Mouse (Mus musculus): ENCODE results near the gene Sox11.

Sox11 gene

DNA sequence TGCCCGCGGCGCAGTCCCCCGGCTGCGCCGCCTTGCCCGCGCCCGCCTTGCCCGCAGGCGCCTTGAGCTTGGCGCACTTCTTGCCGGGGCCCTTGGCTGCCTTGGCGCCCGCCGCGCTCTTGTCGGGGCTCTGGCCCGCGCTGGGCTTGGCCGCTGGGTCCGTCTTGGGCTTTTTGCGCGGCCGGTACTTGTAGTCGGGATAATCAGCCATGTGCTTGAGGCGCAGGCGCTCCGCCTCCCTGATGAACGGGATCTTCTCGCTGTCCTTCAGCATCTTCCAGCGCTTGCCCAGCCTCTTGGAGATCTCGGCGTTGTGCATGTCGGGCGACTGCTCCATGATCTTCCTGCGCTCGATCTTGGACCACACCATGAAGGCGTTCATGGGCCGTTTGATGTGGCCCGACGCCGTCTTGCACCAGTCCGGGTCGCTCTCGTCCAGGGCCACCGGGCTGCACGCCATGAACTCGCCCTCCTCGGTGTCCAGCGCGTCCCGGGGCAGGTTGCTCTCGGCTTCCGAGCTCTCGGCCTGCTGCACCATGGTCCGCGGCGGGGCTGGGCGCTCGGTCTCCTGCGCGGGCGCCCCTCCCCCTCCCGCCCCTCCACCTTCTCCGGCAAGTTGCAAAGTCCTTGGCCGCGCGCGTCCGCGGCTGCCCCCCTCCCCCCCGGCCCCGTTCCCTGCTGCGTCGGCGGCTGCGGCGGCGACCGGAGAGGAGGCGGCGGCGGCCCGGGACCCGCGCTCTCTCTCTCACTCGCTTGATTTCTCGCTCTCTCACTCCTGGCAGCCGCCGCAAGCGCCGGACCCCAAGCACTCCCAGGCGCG is at the start of gene Sox11:
Gene Sox11 (minus strand): TSS at position 704 of the 820 bp plus-strand sequence.
- DNase-seq (ENCODE audit: low read depth in 2 of 2, low spot score in 2 of 2), result no peak

DNA sequence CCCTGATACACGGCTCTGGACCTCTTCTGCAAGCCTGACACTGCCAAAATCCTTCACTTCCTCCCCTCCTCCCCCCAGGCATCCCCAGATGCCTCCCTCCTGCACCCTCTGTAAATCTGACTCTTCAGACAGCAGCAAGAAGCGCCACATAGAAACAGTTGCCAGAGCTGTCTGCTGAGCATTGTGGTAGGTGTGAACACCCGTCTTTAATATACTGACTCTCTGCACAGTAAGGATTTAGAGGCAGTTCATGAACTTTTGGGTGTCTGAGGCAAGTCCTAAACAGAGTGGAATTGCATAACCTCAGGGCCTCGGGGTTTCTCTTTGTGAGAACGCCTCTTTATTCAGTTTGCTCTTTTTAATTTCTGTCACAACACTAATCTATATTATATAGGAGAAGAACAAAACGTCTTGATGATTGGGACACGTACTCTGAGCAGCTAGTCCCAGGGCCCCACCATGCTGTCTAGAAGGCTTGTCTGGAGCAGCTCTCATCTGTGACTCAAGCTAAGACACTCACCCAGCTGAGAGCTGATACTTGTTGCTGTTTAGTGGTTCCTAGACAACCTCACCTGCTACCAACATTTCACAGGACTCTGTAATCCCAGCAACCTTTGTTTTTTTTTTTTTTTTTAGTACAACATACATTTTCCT is 49.4 kb upstream of the Sox11 start:
- DNase-seq (ENCODE audit: low read depth in 2 of 2, low spot score in 2 of 2), result no peak

DNA sequence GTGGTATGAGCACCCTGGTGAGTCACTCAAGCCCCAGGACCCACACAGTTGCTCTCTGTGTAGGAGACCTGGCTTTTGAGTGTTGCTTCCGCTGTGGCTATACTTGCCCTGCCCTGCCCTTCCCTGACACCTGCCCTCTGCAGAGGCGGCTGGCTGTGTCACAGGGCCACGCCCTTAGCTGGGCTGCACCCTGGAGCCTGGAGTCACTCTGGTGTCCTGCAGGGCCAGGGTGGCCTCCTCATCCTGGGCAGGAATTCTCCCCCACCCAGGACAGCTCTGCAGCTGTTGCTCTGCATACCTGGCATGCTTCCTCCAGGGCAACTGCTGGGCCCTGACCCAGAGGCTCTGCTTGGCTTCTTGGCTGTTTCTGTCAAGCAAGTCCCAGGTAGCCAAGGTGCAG is 48.1 kb upstream of the Sox11 start:
- no peak for DNase-seq (ENCODE audit: low read depth in 2 of 2, low spot score in 2 of 2)

DNA sequence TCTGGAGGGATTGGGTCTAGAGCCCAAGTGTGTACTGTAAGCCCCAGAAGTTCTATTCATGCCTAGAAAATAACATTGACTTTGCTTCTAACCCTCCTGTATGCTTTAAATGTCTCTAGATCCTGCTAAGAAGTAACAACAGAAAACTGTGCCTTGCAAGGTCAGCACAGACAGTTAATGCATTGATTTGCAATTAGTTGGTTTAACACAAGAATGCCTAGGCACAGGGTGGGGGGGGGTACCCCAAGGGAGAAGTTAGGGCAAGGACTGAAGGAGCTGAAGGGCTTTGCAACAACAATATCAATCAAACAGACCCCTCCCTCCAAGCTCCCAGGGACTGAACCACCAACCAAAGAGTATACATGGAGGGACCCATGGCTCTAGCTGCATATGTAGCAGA is 47.1 kb upstream of the Sox11 start:
- DNase-seq (ENCODE audit: low read depth in 2 of 2, low spot score in 2 of 2), result no peak

DNA sequence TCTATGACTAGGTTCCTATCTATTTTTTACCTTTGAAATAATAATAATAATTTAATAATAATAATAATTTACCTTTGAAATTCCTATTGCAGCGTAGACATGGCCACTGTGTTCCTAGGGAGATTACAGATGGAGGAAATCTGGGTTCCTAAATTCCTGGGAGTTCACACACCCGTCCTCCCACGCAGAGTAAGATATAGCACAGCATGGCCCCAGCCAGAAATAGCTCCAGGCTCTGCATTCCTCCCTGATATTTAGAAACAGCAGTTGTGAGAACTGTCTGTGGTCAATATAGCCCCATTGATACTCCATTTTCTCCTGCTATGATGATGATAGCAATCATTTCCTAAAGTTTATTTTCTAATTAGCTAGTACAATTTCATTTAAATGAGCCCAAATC is 30.1 kb upstream of the Sox11 start:
- no peak for DNase-seq (ENCODE audit: low read depth in 2 of 2, low spot score in 2 of 2)

DNA sequence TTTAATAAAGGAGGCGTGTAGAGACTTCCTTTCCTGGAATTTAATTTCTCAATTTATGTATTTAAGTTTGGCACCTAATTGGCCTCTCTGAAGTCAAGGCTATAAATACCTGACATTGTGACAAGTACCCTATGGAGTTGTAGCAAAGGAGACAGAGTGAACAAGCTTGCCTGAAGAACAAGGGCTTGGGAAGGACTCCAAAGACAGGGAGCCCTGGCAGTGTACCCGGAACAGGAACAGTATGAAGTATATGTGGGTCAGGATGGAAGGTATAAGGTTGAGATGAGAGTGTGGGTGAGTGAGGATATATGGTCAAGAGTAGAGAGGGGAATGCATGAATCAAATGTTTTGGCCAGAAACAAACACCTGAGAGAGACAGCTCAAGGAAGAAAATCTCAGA is 28.4 kb upstream of the Sox11 start:
- no peak for DNase-seq (ENCODE audit: low read depth in 2 of 2, low spot score in 2 of 2)

DNA sequence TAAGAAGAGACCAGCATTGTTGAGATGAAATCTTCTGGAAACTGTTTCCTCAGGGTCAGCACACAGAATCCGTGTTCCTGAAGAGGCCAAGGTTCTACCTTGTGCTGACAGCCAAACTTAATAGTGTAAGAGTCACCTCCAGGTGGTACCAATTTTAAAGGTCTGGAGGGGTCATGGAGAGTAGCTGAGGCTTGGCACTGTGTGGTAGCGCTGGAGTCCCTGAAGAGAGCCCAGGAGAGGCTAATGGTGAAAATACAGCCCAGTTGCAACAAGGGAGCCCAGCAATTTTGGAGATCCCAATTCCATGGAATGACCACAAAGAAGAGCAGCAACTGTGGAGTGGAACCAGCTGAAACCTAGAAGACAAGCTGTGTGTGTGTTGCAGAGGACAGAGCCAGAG is 25.1 kb upstream of the Sox11 start:
- no peak for DNase-seq (ENCODE audit: low read depth in 2 of 2, low spot score in 2 of 2)

DNA sequence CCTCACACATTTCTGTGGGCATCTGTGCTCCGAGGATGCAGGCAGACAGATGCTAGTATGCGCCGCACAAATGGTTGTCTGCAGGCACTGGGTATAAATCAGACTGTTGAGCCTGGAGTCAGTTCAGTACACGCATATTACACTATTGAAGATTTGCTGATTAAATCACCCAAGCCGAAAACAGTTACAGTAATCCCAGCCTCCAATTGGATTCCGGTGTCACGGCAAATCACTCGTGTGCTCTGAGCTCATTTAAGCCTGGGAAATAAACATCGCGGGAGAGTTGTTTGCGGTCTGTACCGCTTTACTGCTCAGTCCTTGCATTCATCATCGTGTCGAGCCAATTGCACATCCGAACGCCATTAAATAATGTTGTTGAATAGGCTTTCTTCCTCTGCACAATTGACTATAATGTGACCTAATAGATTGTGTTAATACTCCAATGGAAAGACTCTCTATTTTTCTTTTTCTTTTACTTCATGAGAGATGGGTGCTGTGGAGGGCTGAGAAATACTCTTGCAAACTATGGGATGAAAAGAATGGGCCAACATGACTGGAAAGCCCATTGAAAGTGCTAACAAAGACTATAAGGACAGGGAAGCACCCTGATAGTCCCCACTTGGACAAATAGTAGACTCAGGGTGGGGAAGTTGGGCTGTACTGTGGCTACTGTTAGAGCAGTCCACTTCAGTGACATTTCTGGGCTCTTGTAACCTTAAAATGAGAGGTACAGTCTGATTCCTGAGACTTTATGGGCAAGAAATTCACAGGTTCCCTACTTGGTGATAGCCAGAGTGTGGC is 21.7 kb upstream of the Sox11 start:
- DNase-seq (ENCODE audit: low read depth in 2 of 2, low spot score in 2 of 2), result no peak

DNA sequence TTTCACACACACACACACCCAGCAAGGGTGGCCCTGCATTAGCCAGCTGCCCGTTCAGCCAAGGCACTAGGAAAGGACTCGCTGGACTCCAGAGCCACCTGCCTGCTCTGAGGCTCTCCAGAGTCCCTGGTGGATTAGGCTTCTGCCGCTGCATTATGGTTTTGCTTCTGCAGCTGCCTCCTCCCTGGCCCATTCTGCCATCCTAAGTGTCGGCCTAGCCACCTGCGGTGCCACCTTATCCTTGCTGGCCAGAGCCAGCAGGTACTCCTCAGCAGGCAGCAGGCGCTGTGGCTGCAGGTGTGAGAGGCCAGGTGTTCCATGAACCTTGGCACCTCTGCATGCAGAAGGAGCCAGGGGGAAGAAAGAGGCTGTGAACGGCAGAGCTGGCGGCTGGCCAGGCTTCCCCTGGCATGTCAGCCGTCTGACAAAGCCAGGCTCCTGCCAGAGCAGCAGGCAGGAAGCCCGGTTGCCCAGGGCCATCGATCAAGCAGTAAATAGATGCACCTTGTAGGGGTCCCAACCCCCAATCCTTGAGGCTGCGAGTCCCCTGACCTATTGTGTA is 14.8 kb upstream of the Sox11 start:
- no peak for DNase-seq (ENCODE audit: low read depth in 2 of 2, low spot score in 2 of 2)

DNA sequence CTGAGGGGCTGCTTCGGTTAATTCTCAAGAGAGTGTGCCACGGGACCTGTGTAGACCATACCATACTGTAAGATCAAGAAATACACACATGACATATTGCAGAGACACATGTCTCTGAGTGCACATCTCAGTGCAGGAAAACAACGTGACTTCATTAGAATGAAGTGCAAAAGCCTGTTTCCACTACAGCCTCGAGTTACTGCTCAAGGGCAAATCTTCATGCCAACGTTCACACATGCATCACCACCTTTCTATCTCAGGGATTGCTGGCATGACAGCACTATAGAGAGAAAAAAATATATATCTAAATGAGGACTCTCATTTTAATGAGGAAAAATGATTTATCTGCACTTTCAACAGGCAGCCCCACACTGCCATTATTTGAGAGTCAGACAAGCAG is 14.2 kb upstream of the Sox11 start:
- no peak for DNase-seq (ENCODE audit: low read depth in 2 of 2, low spot score in 2 of 2)

DNA sequence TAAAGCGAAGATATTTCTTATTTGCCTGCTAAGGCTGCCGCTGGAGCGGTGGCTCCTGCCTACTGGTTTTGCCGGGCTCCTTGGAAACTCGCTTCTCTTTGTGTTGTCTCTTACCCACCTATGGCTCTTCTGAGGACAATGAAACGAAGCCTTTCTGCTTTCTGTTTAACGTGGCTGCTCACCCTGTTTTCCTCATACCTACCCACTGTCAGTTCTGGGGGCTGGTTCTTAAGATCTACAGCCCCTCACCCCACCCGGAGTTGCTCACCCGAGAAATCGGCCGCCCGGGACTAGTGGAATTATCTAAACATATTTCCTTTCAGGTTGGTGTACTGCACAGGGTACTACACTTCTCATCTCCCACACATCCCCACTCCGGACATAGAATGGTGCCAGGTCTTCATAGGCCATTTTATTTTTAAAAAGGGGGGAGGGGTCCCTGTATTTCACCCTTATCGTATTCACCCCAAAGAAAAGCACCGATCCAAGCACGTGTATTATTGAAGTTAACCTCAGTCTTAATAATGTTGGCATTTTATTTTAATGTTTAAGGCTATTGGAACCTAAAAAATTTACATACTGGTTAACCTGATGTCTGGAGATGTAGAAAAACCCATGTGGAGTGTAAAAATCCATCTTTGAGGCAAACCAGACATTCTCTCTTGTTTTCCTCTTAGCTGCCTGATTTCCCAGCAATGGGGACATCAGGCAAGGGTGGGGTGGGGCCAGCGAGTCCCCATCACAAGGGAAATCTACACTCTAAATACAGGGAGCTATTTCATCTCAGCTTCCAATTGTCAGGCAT is 1.4 kb upstream of the Sox11 start:
- DNase-seq (ENCODE audit: low read depth in 2 of 2, low spot score in 2 of 2), result no peak

DNA sequence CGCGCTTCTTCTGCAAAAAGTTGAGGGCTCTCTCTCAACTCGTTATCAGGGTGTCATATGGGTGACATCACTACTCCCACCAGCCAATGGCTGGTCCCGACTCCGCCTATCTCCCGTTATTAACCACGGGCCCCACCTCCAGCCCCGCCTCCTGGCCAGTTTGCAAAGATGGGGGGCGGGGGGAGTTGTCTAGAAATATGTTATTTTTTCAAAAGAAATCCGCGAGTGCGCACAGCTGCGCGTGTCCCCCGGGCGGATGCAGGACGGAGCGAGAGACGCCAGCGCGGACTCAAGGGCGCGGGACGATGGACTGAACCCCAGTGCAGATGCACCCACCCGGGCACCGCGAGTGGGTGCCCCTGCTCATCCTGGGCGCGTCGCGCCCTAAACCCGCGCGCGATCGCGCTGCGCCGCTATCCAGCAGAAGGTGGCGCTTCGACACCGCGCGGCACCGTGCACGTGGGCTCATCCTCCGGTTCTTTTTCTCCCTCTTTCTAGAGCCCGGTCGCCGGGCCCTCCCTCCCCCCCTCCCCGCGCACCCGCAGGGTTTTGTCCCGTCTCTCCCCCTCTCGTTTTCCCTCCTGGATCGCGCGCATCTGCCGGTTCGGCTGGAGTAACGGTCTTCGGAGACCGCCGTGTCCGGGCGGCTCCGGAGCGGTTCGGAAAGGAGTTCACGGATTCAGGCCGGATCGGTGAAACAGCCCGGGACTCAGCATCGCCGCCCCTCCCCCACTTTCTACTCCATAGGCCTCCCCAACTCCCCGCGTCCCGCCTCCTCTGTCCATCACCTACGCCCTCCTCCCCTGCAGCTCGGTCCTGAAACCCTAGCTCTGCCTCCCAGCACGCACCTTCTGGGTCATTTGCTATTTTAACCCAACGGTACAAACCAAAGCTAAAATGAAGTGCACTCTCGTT is 574 bp upstream of the Sox11 start:
- no peak for DNase-seq (ENCODE audit: low read depth in 2 of 2, low spot score in 2 of 2)

DNA sequence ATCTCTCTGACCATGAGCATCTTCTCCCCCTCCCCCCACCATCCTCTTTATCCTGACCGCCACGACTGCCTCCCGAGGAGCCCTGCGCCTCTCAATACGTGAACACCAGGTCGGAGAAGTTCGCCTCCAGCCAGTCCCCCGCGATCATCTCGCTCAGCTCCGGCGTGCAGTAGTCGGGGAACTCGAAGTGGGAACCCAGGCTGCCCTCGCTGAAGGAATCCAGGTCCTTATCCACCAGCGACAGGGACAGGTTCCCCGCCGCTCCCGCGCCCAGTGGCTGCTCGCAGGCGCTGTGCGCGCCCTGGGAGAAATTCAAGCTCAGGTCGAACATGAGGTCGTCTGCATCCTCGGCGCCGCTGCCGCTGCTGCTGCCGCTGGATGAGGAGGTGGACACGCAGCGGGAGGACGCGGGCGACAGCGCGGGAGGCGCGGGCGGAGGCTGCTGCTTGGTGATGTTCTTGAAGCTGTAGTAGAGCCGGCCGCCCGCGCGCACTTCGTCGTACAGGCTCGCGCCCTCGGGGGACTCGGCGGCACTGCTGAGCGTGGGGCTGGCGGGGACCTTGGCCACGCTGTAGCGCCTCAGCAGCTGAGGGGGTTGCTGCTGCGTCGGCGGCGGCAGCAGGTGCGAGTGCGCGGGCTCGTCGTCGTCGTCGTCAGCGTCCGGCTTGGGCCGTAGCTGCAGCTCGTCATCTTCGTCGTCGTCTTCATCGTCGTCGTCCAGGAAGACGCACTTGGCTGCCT is 1.1 kb downstream of the Sox11 start:
- no peak for DNase-seq (ENCODE audit: low read depth in 2 of 2, low spot score in 2 of 2)

DNA sequence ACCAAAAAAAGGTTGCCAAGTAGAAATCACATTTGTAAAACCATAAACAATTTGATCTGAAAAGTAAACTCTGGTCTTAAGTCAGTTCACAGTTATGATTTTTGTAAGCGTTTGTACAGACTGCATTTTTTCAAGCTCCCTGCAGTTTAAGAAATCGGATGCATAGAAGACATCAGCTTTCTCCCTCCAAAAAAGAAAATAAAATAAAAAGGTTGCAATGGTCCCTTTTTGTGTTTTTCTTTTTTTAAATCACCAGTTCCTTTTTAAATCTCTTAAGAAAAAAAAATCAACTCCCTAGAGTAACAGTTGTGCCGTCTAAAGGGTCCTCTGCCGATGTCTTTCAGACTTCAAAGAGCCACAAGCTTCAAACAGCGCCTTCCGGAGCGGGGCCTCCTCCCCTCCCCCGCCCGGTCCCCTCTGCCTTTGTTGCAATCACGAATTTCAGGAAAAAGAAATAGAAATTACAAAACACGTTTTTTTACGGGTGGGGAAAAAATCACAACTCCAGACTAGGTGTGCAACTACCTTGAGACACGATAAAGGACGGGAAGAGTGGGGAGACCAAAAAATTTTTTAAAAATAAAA is 1.8 kb downstream of the Sox11 start:
- DNase-seq (ENCODE audit: low read depth in 2 of 2, low spot score in 2 of 2), result no peak

DNA sequence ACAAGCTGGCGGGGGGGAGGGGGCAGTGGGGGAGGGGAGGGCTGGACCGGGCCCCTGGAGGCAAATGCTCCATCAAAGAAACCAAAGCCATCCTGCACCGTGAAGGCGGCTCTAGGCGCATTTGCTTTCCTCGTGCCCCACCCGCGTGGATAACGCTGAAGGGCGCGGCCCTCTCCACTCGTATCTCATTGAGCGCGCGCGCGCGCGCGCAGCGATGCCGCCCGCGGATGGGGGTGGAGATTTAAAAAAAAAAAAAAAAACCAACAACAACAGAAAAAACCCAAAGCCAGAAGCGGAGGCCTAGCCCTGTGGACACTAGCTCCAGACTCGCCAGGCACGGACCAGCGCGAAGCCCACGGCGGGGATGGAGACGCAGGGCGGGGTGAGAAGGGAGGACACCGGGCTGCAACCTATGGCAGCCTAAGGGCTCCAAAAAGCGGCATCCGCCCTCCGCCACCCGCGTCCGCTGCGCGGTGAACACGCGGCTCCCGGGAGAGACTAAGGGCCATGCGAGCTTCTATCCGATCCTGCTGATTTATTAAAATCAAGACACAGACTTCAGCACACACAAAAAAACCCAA is 3.1 kb downstream of the Sox11 start:
- no peak for DNase-seq (ENCODE audit: low read depth in 2 of 2, low spot score in 2 of 2)

DNA sequence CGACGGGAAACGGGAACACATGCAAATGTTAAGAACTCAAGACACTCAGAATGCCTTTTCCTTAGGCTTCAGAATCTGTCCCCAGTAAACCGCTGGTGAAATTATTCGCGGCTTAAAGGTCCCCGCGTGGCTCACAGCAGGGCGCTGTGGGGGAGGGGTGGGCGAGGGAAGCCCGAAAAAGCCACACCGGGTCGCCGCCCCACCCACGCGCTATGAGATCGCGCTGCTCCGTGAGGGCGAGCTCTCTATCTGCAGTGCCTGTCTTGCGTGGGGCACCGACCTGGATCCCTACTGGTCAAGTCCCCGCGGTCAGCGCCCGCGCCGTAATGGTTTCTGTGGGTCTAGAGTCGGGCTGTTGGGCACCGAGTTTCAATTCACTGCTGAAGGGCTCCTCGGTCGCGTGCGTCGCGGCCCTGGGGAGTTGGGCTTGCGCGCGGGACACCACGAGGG is 3.6 kb downstream of the Sox11 start:
- no peak for DNase-seq (ENCODE audit: low read depth in 2 of 2, low spot score in 2 of 2)

DNA sequence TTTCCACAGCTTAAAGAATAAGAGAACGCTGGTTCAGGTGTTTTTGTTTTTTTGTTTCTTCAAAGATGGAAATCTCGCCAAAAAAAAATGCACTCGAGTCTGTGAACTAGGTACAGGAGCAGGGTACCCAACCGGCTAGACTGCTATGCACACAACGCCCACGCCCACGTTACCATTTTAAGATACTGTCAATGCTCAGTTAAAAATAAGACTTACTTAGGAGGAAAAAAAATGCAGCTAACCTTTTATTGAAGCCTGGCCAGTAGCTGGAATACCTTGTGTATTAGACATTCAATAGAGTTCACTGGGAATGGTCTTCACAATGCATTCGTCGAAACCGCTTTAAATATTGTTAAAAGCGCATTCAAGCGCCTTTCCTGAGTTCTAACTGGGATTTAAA is 4.3 kb downstream of the Sox11 start:
- DNase-seq (ENCODE audit: low read depth in 2 of 2, low spot score in 2 of 2), result no peak

DNA sequence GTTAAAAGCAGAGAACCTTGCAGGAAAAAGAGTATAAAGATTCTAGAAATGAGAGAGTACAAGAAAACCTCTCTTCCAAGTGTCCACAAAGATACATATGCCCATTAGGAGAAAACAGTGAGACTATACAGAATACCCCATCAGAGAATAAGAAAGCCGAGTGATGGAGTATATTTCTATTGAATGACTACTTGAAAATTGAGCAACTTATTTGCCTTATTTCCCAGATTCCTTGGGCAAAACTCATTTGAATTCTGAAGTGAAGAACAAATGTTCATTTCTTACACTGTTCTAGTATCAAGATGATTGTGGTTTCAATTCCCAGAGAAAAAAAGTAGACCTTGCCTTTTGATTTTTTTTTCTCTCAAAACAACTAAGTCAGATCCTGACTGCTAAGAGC is 4.9 kb downstream of the Sox11 start:
- no peak for DNase-seq (ENCODE audit: low read depth in 2 of 2, low spot score in 2 of 2)
